Mouse (Mus musculus) layer of hippocampus, postnatal 25 days (tissue): ENCODE measurements around the gene Olfr1367. TPM values are rescaled to one million over a fixed set of nuclear protein-coding genes. Genes with fewer than 3 reads are reported as not detected.

Experiments used
- DNase-seq, 2 experiments: peaks; one replicate each; pipeline ENCODE4 v3.0.0; 2022; ENCODE audit warnings: mixed read lengths in 2 of 2, low spot score in 1 of 2; ENCODE audit errors: extremely low spot score in 1 of 2
- microRNA-seq, 2 experiments: library from miRNA; unstranded; fragments of <30 nt; microRNA quantifications; one replicate each; pipeline ENCODE4 v1.2.0; 2021
- total RNA-seq, 2 experiments: library from RNA; stranded (reverse); gene quantifications; 2 replicates each; pipeline ENCODE4 v1.2.3; 2021

The Olfr1367 gene
- total RNA-seq, 2 experiments from 2014 or later: not detected

DNA sequence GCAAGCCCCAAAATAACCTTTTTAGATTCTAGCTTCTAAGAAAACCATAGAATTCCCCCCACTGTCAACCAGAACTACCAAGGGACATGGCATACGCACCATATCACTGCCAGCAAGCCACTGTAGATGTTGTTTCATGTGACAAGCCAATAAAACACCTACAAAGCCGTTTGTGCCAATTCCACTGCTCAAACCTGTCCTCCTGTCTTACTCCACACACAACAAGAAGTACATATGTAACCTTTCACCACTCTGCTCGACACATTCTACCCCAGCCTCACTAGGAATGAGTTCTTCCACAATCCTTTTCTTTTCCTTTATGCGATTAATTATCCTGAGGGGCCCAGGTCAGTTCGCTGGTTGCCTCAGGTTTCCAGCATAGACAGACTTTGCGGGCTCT, 48.9 kb downstream of the Olfr1367 start:
- no peak for DNase-seq

DNA sequence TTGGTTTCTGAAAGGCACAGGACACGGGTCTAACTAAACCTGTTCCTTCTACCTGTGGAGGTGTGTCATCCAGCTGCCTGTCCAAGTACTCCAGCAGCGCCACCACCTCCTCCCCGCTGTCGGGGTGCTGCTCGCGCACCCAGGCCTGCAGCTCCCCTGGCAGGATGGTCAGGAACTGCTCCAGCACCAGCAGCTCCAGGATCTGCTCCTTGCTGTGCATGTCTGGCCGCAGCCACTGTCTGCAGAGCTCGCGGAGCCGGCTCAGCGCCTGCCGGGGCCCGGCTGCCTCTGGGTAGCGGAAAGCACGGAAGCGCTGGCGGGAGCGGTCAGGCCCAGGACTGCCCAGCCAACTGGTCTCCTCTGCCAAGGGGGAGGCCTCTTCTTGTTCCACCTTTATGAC, 49.3 kb downstream of the Olfr1367 start:
- DNase-seq: peak in 1 of 2 experiments; percentile 22

DNA sequence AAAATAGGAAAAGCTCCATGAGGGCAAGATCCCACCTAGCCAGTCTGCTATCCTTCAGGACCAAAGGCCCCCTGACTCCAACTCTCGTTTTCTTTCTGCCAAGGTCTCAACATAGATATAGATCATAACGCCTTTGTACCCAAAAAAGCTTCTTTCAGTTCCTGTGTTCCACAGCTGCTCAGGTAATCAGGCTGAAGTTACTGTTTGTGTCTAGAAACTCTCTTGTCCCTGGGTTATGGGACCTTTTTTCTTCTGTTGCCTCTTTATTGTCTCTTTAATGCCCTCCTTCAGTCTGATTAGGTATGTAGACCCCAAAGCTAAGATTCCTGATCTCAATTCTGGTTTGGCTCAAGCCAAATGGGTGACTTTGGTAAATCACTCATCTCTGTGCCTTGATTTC, 50.8 kb downstream of the Olfr1367 start:
- no peak for DNase-seq

Small RNAs within 50 kb of the gene (microRNA-seq; reads per million reads assigned to microRNA genes)
- 0 to 0.18 reads per million in 2 experiments for gene Mir6942

Other genes starting within 250 kb of the Olfr1367 start
- not detected for gene Olfr1369-ps1, start 235.4 kb upstream of the Olfr1367 start, total RNA-seq
- gene Olfr263, start 217.3 kb upstream of the Olfr1367 start, total RNA-seq: not detected
- not detected for gene Olfr1368, start 201.0 kb upstream of the Olfr1367 start, total RNA-seq
- 10 to 100 TPM; 37.8 to 42.2 TPM for gene Trim27, start 167.5 kb upstream of the Olfr1367 start, total RNA-seq
- not detected for gene Gpx5, start 54.2 kb upstream of the Olfr1367 start, total RNA-seq
- not detected for gene Gpx6, start 34.8 kb upstream of the Olfr1367 start, total RNA-seq
- 1 to 10 TPM; 8.5 to 9.7 TPM for gene Zscan12, start 15.9 kb downstream of the Olfr1367 start, total RNA-seq
- gene Zkscan3, start 55.8 kb downstream of the Olfr1367 start, total RNA-seq: 10 to 100 TPM; 35.6 to 42.4 TPM
- 1 to 10 TPM; 1.2 to 1.8 TPM for gene Pgbd1, start 94.1 kb downstream of the Olfr1367 start, total RNA-seq
- gene Zscan26, start 106.8 kb downstream of the Olfr1367 start, total RNA-seq: 10 to 100 TPM; 45.3 to 47.3 TPM
- 1 to 10 TPM in 1 of 2 experiments, under 1 TPM in 1; 0.91 to 1.6 TPM for gene Nkapl, start 121.6 kb downstream of the Olfr1367 start, total RNA-seq
- 1 to 10 TPM; 5.8 to 6.7 TPM for gene Zkscan4, start 132.0 kb downstream of the Olfr1367 start, total RNA-seq
- not detected for gene Gm10065, start 132.5 kb downstream of the Olfr1367 start, total RNA-seq
- gene AK157302, start 148.3 kb downstream of the Olfr1367 start, total RNA-seq: 10 to 100 TPM; 21.2 to 24.4 TPM
- 10 to 100 TPM; 68.8 to 76.1 TPM for gene Gm11273, start 154.5 kb downstream of the Olfr1367 start, total RNA-seq
- 10 to 100 TPM; 16.4 to 17.0 TPM for gene Zkscan8, start 184.2 kb downstream of the Olfr1367 start, total RNA-seq
- gene Olfr1366, start 195.9 kb downstream of the Olfr1367 start, total RNA-seq: not detected
- gene Olfr1535, start 213.0 kb downstream of the Olfr1367 start, total RNA-seq: not detected
- gene Olfr1364, start 234.8 kb downstream of the Olfr1367 start, total RNA-seq: not detected